Mouse (Mus musculus): ENCODE measurements around the gene Ngef.

DNA sequence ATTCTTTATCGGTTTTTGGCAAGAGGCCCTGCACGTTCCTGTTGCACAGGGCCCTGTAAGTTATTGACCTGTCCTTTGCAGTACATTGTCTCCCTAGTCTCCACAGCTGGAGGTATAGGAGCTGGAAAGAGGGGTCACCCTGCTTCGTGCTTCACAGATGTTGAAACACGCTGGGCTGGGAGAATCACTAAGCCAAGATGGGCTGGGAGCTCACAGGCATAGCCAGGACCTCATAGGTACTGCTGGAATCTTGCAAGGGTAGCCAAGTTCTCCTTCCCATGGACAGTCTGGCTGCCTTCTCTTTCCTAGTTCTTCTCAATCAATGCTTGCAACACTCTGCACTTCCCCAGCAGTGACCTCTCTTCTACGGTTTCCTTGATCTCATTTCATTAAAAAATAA, 409 bp downstream of the Ngef start:
- TF ChIP-seq CTCF (conservative IDR thresholded peaks at IDR 0.05; ENCODE audit: low read length) (no peak), POU5F1 (IDR thresholded peaks at IDR 0.05; ENCODE audit: borderline replicate concordance, low read length) (no peak)

Data from E14TG2a.4 (cell line).